Mouse (Mus musculus) erythroid progenitor cell, adult 5-6 weeks (primary cell): ENCODE results near the gene Palm2. TPM values are rescaled to one million over a fixed set of nuclear protein-coding genes. Genes with fewer than 3 reads are reported as not detected.

Experiments
- ATAC-seq: replicated peaks from 2 replicates; pipeline ENCODE4 v1.8.0; 2016; ENCODE audit warnings: moderate number of reproducible peaks, mild to moderate bottlenecking, moderate TSS enrichment, inconsistent platforms; ENCODE audit not compliant: poor library complexity, low FRiP score, severe bottlenecking
- total RNA-seq, 2 experiments: library from RNA; stranded (forward) in 1 of 2; stranded (reverse) in 1 of 2; fragments of 150-400 nt in 1 of 2; fragments of 186-747, 209-891 nt in 1 of 2; gene quantifications; 2 replicates each; pipeline versions ENCODE4 v1.2.3 to v1.2.4; 2015 to 2017; ENCODE audit warnings: low replicate concordance in 2 of 2

Gene Palm2
- total RNA-seq, 2 experiments from 2014 or later, result not detected

- no peak for ATAC-seq
These were observed 296.0 kb downstream of the Palm2 start for GRCm38 (mm10) chr4:57730047-57730446.

- ATAC-seq, result no peak
These were observed 297.0 kb downstream of the Palm2 start for GRCm38 (mm10) chr4:57730801-57731598.

GRCm38 (mm10) chr4:57732351-57732750, 298.3 kb downstream of the Palm2 start:
- no peak for ATAC-seq

- no peak for ATAC-seq
These were observed 299.4 kb downstream of the Palm2 start for GRCm38 (mm10) chr4:57733445-57733844.

- no peak for ATAC-seq
These were observed 301.4 kb downstream of the Palm2 start for GRCm38 (mm10) chr4:57735426-57735825.

GRCm38 (mm10) chr4:57738856-57739552, 305.0 kb downstream of the Palm2 start:
- ATAC-seq, result no peak

GRCm38 (mm10) chr4:57743325-57743929, 309.4 kb downstream of the Palm2 start:
- no peak for ATAC-seq

- ATAC-seq, result no peak
These were observed 316.6 kb downstream of the Palm2 start for GRCm38 (mm10) chr4:57750651-57751050.

GRCm38 (mm10) chr4:57751054-57751453, 317.0 kb downstream of the Palm2 start:
- ATAC-seq, result no peak

- ATAC-seq, result no peak
These were observed 317.5 kb downstream of the Palm2 start for GRCm38 (mm10) chr4:57751566-57751965.

GRCm38 (mm10) chr4:57755085-57755484, 321.0 kb downstream of the Palm2 start:
- no peak for ATAC-seq

- no peak for ATAC-seq
These were observed 323.9 kb downstream of the Palm2 start for GRCm38 (mm10) chr4:57757997-57758396.

Other genes with a start within 250 kb of the Palm2 start
- gene Ptpn3, start 132.4 kb upstream of the Palm2 start, total RNA-seq (2015; ENCODE audit: low replicate concordance), result 4.7 TPM in 1 of 2 replicates, not detected in the other
- gene Ptpn3, start 132.4 kb upstream of the Palm2 start, total RNA-seq (2017; ENCODE audit: low replicate concordance), result 0.26 and 1.4 TPM in 2 replicates
- not detected in 2 replicates for gene Pakap, start 133.9 kb downstream of the Palm2 start, total RNA-seq (2015; ENCODE audit: low replicate concordance)
- 1.2 TPM in 1 of 2 replicates, not detected in the other for gene Pakap, start 133.9 kb downstream of the Palm2 start, total RNA-seq (2017; ENCODE audit: low replicate concordance)